Mouse (Mus musculus): ENCODE data around the gene Gspt1. TPM values are rescaled to one million over a fixed set of nuclear protein-coding genes. Genes with fewer than 3 reads are reported as not detected.

Gene Gspt1
- polyA plus RNA-seq, 1 experiment, result 44.0 TPM

GRCm38 (mm10) chr16:11201740-11202394 lies 52.3 kb downstream of the Gspt1 start:
- WGBS, result 77% methylated on average over 6 of the region's 6 CpGs

GRCm38 (mm10) chr16:11200247-11200646 lies 53.9 kb downstream of the Gspt1 start:
- no peak overlapping the region for H3K4me3 ChIP-seq (replicated peaks; ENCODE audit: insufficient read depth, low read depth, low read length)
- H3K4me1 ChIP-seq (ENCODE audit: control insufficient read depth, insufficient read depth, low read length), result peaks cover 3% of the 10 kb centered on the region
- TF ChIP-seq CTCF (IDR thresholded peaks at IDR 0.05; ENCODE audit: borderline replicate concordance, insufficient read depth, low read depth, low read length) (no peak), POLR2A (IDR thresholded peaks at IDR 0.05; ENCODE audit: borderline replicate concordance, insufficient read depth, low read length) (no peak)
- H3K27me3 ChIP-seq (ENCODE audit: control insufficient read depth, insufficient read depth, low read length), result no peaks in the 10 kb centered on the region
- no peak for DNase-seq
- 84% methylated on average over 3 of the region's 3 CpGs for WGBS
- no peak overlapping the region for H3K27ac ChIP-seq (ENCODE audit: insufficient read depth, low read length)

More at GRCm38 (mm10) chr16:11201740-11202394, 52.3 kb downstream of the Gspt1 start:
- H3K4me3 ChIP-seq (replicated peaks; ENCODE audit: insufficient read depth, low read depth, low read length), result peak overlapping the region; percentile 99
- no peak overlapping the region for H3K27ac ChIP-seq (ENCODE audit: insufficient read depth, low read length)
- TF ChIP-seq CTCF (IDR thresholded peaks at IDR 0.05; ENCODE audit: borderline replicate concordance, insufficient read depth, low read depth, low read length) (no peak), POLR2A (IDR thresholded peaks at IDR 0.05; ENCODE audit: borderline replicate concordance, insufficient read depth, low read length) (no peak)
- H3K4me1 ChIP-seq (ENCODE audit: control insufficient read depth, insufficient read depth, low read length), result peaks cover 3% of the 10 kb centered on the region
- no peaks in the 10 kb centered on the region for H3K27me3 ChIP-seq (ENCODE audit: control insufficient read depth, insufficient read depth, low read length)
- no peak for DNase-seq

- Histone ChIP-seq H3K27me3 (ENCODE audit: control insufficient read depth, insufficient read depth, low read length) (no peaks in the 10 kb centered on the region), H3K4me1 (ENCODE audit: control insufficient read depth, insufficient read depth, low read length) (peaks cover 3% of the 10 kb centered on the region), H3K27ac (ENCODE audit: insufficient read depth, low read length) (no peak overlapping the region), H3K4me3 (replicated peaks; ENCODE audit: insufficient read depth, low read depth, low read length) (no peak overlapping the region)
- DNase-seq, result no peak
- TF ChIP-seq CTCF (IDR thresholded peaks at IDR 0.05; ENCODE audit: borderline replicate concordance, insufficient read depth, low read depth, low read length) (no peak), POLR2A (IDR thresholded peaks at IDR 0.05; ENCODE audit: borderline replicate concordance, insufficient read depth, low read length) (no peak)
- whole genome bisulfite sequencing, result 71% methylated on average over 2 of the region's 2 CpGs
Observed at GRCm38 (mm10) chr16:11198467-11198866, 55.7 kb downstream of the Gspt1 start.

GRCm38 (mm10) chr16:11197052-11197451 lies 57.1 kb downstream of the Gspt1 start:
- H3K4me3 ChIP-seq (replicated peaks; ENCODE audit: insufficient read depth, low read depth, low read length), result no peak overlapping the region
- 87% methylated on average over 4 of the region's 4 CpGs for WGBS
- no peak for TF ChIP-seq POLR2A (IDR thresholded peaks at IDR 0.05; ENCODE audit: borderline replicate concordance, insufficient read depth, low read length)
- no peaks in the 10 kb centered on the region for H3K27me3 ChIP-seq (ENCODE audit: control insufficient read depth, insufficient read depth, low read length)
- peaks cover 3% of the 10 kb centered on the region for H3K4me1 ChIP-seq (ENCODE audit: control insufficient read depth, insufficient read depth, low read length)
- no peak for DNase-seq
- H3K27ac ChIP-seq (ENCODE audit: insufficient read depth, low read length), result no peak overlapping the region

GRCm38 (mm10) chr16:11193231-11193630 lies 60.9 kb downstream of the Gspt1 start:
- Histone ChIP-seq H3K4me1 (ENCODE audit: control insufficient read depth, insufficient read depth, low read length) (peaks cover 10% of the 10 kb centered on the region), H3K4me3 (replicated peaks; ENCODE audit: insufficient read depth, low read depth, low read length) (no peak overlapping the region), H3K27me3 (ENCODE audit: control insufficient read depth, insufficient read depth, low read length) (no peaks in the 10 kb centered on the region), H3K27ac (ENCODE audit: insufficient read depth, low read length) (no peak overlapping the region)
- 99% methylated on average over 2 of the region's 2 CpGs for WGBS
- TF ChIP-seq POLR2A (IDR thresholded peaks at IDR 0.05; ENCODE audit: borderline replicate concordance, insufficient read depth, low read length), result no peak
- no peak for TF ChIP-seq CTCF (IDR thresholded peaks at IDR 0.05; ENCODE audit: borderline replicate concordance, insufficient read depth, low read depth, low read length)
- no peak for DNase-seq

- H3K27me3 ChIP-seq (ENCODE audit: control insufficient read depth, insufficient read depth, low read length), result no peaks in the 10 kb centered on the region
- DNase-seq, result peak; percentile 66 to 84
- H3K4me3 ChIP-seq (replicated peaks; ENCODE audit: insufficient read depth, low read depth, low read length), result no peak overlapping the region
- TF ChIP-seq POLR2A (IDR thresholded peaks at IDR 0.05; ENCODE audit: borderline replicate concordance, insufficient read depth, low read length) (no peak), CTCF (IDR thresholded peaks at IDR 0.05; ENCODE audit: borderline replicate concordance, insufficient read depth, low read depth, low read length) (no peak)
- no peak overlapping the region for H3K27ac ChIP-seq (ENCODE audit: insufficient read depth, low read length)
- peaks cover 10% of the 10 kb centered on the region for H3K4me1 ChIP-seq (ENCODE audit: control insufficient read depth, insufficient read depth, low read length)
- 10% methylated on average over 7 of the region's 7 CpGs for WGBS
Observed at GRCm38 (mm10) chr16:11190150-11190549, 64.0 kb downstream of the Gspt1 start.

GRCm38 (mm10) chr16:11177404-11177803 lies 76.7 kb downstream of the Gspt1 start:
- 82% methylated on average over 2 of the region's 2 CpGs for WGBS

GRCm38 (mm10) chr16:11176884-11177244 lies 77.3 kb downstream of the Gspt1 start:
- H3K4me1 ChIP-seq (ENCODE audit: control insufficient read depth, insufficient read depth, low read length), result peaks cover 3% of the 10 kb centered on the region; the same call in 1 of the 2 replicates
- H3K27me3 ChIP-seq (ENCODE audit: control insufficient read depth, insufficient read depth, low read length), result no peaks in the 10 kb centered on the region
- no peak for DNase-seq
- H3K27ac ChIP-seq (ENCODE audit: insufficient read depth, low read length), result peak overlapping the region; percentile 34; the same call in 1 of the 2 replicates
- no peak for TF ChIP-seq CTCF (IDR thresholded peaks at IDR 0.05; ENCODE audit: borderline replicate concordance, insufficient read depth, low read depth, low read length)
- no peak for TF ChIP-seq POLR2A (IDR thresholded peaks at IDR 0.05; ENCODE audit: borderline replicate concordance, insufficient read depth, low read length)
- peak overlapping the region; percentile 83 for H3K4me3 ChIP-seq (replicated peaks; ENCODE audit: insufficient read depth, low read depth, low read length)
- WGBS, result 3% methylated on average over 4 of the region's 4 CpGs

More at GRCm38 (mm10) chr16:11177404-11177803, 76.7 kb downstream of the Gspt1 start:
- H3K27me3 ChIP-seq (ENCODE audit: control insufficient read depth, insufficient read depth, low read length), result no peaks in the 10 kb centered on the region
- no peak for TF ChIP-seq CTCF (IDR thresholded peaks at IDR 0.05; ENCODE audit: borderline replicate concordance, insufficient read depth, low read depth, low read length)
- TF ChIP-seq POLR2A (IDR thresholded peaks at IDR 0.05; ENCODE audit: borderline replicate concordance, insufficient read depth, low read length), result no peak
- no peak overlapping the region for H3K4me3 ChIP-seq (replicated peaks; ENCODE audit: insufficient read depth, low read depth, low read length)
- H3K4me1 ChIP-seq (ENCODE audit: control insufficient read depth, insufficient read depth, low read length), result peaks cover 3% of the 10 kb centered on the region; the same call in 1 of the 2 replicates
- no peak for DNase-seq
- no peak overlapping the region for H3K27ac ChIP-seq (ENCODE audit: insufficient read depth, low read length)
